Mouse (Mus musculus): ENCODE measurements at regions not wholly inside any gene's neighbourhood (a gene's known extent, or its start where the extent isn't known, plus 50 kb on each side); places are given as distances from the start of the nearest gene placed in this dataset.

GRCm38 (mm10) chr9:16994169-16994568 is 493.1 kb upstream of the Fat3 start:
- no peak for DNase-seq (ENCODE audit: low spot score)

DNA sequence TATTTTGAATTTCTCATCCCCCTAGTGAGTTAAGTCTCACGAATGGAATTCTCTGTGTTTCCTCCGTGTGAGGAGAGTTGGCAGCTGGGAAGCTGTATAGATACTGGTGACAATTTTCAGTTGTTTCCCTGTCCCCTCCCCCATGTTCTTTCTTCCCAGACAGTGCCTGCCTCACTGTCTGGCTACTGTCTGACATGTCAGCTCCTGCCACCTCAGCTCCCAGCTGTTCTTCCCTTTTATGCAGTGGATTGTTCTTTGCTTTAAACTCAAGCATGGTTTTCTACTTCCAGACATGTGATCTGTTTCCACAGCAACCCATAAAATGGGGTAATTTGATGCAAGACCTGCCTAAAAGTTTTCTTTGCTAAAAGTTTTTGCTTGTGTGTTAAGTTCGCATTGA is 487.0 kb upstream of the Fat3 start:
- DNase-seq (ENCODE audit: low spot score), result peak; percentile 7

DNA sequence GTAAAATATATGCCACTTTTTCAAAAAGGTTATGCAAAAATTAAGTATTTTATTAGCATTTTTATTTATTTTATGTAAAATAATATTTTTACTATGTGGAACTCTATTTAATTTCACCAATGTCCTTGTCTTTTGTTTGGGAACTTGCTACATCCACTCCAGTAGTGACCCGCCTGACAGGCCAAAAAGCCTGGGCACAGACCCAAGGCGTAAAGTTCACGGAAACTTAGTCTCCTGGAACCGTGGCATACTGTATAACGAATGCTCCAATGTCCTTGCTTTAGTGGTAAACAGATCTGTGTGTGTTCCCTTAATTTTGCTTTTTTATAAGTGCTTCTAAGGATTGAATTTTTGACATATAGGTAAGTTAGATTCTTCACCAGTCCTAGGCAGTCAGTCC is 476.2 kb upstream of the Fat3 start:
- no peak for DNase-seq (ENCODE audit: low spot score)

- DNase-seq (ENCODE audit: low spot score), result no peak
Measured at GRCm38 (mm10) chr9:16970373-16970772, 469.3 kb upstream of the Fat3 start.

GRCm38 (mm10) chr9:16933602-16934001 is 432.5 kb upstream of the Fat3 start:
- DNase-seq (ENCODE audit: low spot score), result no peak

GRCm38 (mm10) chr9:16931586-16931985 is 430.5 kb upstream of the Fat3 start:
- peak; percentile 25 for DNase-seq (ENCODE audit: low spot score)

DNA sequence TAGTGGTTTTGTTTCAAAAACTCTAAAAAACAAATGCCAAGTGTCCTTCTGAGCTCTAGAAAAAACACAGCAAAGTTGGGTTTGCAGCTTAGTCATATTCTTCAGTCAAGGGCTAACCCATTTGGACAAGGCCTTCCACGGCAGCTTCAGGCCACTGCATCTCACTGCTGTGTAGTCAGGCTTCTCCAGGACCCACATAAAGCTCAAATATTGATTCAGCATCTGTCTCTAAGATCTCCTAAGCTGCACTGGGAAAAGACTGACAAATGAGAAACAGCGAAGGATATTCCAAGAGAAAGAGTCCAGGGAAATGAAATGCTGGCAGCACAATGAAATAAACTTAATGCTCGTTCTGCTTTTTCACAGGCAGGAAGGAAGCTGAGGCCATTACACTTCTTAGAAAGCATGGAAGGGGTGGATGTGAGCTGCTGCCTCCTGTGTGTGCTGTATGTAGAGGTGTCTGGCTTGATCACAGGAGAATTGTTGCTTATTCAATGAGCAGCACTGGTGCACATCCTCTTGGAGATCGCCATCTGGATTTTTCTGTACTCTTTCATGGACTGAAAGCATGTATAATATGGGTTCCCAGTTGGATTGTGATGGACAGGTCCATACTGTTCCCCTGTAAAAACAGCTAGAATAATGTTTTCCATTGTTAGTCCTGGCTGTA is 425.4 kb upstream of the Fat3 start:
- DNase-seq (ENCODE audit: low spot score), result no peak

DNA sequence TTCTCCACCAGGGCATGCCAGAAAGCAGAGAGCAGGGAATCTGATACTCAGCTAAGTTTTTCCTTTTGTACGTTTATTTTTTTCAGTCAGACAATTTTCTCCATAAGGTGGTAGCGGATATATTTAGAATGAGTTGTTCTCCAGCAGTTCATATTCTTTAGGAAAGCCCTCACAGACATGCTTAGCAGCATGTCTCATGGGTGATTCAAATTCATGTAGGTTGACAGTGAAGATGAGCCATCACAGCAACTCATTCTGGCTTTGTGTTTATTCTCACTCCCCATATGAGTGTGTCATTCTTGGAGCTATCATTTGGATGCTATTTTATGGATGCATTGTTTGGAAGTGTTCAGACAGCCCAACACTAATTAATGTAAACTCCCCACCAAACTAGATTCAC is 424.2 kb upstream of the Fat3 start:
- no peak for DNase-seq (ENCODE audit: low spot score)

DNA sequence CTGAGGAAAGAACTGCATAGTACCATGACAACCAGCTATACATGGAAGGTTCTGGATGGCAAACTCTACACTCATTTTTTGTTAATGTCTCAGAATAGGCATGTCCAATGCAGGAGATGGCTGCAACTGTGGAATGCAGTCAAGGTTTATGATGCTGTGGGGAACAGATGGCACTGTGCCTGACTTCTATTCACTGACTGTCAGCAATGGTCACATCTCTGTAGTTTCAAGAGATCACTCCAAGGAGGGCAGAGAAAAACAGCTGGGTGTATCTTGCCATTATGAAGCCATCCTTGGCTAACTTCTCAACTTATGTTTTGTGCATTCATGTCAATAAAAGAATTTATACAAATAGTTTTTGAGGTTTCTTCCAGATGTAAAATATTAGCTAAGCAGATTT is 405.1 kb upstream of the Fat3 start:
- no peak for DNase-seq (ENCODE audit: low spot score)

DNA sequence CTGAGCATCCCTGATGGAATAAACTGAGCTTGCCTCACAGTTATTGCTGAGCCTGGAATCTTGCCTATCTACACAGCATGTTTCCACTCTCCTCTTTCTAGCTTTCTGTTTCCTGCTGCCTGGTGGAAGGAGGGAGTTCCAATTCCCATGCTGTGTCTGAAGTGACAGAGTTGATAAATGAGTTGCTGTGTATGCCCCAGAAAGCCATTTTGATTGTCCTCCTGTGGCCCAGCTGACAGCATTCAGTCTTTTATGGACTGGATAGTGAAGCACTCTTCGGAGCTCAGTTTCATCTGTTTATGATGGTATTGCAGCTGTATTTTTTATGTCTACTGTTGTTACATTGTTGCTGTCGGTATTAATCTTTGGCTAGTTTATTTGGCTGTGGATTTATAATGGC is 398.0 kb upstream of the Fat3 start:
- DNase-seq (ENCODE audit: low spot score), result no peak

GRCm38 (mm10) chr9:16852458-16853026 is 351.5 kb upstream of the Fat3 start:
- no peak for DNase-seq (ENCODE audit: low spot score)

DNA sequence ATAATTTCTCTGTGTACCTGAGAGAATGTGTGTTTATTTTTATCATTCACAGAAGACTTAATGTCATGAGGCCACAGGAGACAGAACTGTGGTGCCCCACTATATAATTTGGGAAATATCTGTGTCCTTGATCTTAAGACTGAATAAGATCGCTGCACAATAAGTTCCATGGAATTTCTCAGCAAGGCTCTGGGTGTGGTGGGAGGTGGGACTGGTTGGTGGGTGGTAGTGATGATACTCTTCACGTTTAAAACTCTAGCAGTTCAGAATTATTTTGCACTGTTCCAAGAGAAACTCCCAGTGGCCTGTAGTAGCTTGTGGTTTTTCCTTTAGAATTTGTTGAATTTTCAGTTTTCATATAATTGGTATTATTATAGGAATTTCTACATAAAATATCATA is 307.4 kb upstream of the Fat3 start:
- peak; percentile 7 for DNase-seq (ENCODE audit: low spot score)

DNA sequence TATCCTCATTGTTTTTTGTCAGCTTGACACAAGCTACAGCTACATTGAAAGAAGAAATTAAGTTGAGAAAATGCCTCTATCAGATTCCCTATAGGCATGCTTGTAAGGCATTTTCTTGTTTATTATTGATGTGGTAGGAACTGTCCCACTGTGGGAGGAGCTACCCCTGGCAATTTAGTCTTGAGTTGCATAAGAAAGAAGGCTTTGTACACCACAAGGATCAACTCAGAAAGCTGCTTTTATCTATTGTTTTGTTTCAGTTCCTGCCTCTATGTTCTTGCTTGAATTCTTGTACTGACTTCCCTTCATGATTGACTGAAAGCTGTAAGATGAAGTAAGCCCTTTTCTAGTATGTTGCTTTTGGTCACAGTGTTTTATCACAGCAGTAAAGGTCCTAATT is 271.8 kb upstream of the Fat3 start:
- no peak for DNase-seq (ENCODE audit: low spot score)

DNA sequence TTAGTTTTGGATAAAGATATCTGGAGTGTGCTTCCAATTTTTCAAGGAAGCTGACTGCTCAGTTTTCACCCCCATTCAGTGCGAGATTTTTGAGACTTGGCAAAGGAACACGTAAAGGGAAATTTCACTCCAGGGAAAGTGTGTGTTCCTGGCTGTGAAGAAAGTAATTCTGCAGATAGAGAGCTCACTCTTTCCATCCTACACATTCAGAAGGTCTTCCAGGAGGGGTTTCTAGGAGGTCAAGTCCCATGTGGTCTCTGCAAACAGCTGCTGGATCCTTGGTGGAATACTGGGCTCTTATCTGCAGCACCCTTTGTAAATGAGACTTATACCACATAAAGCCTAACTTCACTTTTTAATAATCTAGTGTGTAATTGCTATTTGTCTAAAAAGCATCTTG is 226.6 kb upstream of the Fat3 start:
- no peak for DNase-seq (ENCODE audit: low spot score)

DNA sequence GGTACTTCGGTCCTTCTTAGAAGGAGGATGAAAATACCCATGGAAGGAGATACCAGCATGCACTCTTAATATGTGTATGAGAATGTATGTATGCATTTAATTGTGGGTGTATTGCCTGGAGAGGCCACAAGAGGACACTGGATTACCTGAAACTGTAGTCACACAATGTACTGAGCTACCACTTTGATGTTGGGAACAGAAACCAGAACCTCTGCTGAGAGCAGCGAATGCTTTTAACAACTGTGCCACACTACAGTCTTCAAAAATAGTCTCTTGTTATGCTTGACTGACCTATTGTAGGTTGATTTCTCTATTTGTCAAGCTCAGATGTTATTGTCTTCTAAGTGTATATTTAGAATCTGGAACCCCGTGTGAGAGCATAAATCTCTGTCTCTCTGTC is 201.3 kb upstream of the Fat3 start:
- DNase-seq (ENCODE audit: low spot score), result no peak

DNA sequence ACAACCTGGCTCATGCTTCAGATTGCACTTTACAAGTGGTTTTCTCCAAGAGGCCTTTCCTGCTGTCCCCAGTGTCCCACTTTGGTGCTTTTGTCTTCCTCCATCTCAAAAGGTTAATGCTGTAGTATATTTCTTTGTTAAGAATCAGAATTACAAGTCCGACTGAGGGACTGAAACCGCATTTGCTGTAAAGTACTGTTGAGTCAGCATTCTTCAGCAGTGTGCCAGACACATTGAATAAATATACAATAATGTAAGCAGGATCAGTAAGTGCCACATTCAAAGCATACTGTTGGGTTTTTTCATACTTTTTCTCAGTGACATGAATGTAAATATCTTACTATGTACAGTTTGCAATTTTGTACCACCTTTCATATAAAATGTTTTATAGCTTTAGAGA is 160.4 kb upstream of the Fat3 start:
- no peak for DNase-seq (ENCODE audit: low spot score)

DNA sequence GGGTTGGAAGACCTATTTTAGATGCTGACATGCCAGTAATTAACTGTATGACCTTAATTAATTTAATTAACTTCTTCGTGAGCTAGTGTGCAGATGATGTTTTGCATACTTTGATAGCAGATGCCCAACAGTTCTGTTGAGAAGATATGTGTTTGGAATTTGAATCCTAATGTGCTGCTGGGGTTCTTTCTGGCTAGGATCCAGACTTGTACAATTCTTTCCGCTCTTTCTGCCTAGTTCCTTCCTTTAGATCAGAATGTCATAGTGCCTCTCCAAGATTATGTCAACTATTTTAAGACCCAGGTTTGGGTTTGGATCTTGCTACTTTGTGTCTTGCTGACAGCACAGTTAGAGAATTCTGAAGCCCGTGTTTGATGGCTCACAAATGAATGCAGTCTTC is 159.9 kb upstream of the Fat3 start:
- no peak for DNase-seq (ENCODE audit: low spot score)

All from left cerebral cortex, adult 11 months (tissue).